Mouse (Mus musculus) gonadal fat pad, adult 2 months (tissue): ENCODE measurements around the gene Sdk1. TPM values are rescaled to one million over a fixed set of nuclear protein-coding genes. Genes with fewer than 3 reads are reported as not detected.

Experiments
- DNase-seq: peaks from one replicate; pipeline ENCODE4 v3.0.0-alpha.2; 2012; ENCODE audit warnings: low read depth
- polyA plus RNA-seq: library from polyadenylated mRNA; depleted of rRNA; stranded (reverse); fragments of >200 nt; gene quantifications from 2 replicates; pipeline ENCODE4 v1.2.3, GENCODE M21; 2012

Gene Sdk1
- polyA plus RNA-seq, 1 experiment: 5.5 TPM

- no peak for DNase-seq
Measured at GRCm38 (mm10) chr5:142113210-142114175, 872.2 kb downstream of the Sdk1 start.

GRCm38 (mm10) chr5:142127779-142128178 is 886.5 kb downstream of the Sdk1 start:
- DNase-seq: no peak

- DNase-seq: no peak
Measured at GRCm38 (mm10) chr5:142128181-142128611, 886.9 kb downstream of the Sdk1 start.

GRCm38 (mm10) chr5:142130004-142130403 is 888.7 kb downstream of the Sdk1 start:
- DNase-seq: no peak

- no peak for DNase-seq
Measured at GRCm38 (mm10) chr5:142139978-142140377, 898.7 kb downstream of the Sdk1 start.

- DNase-seq: no peak
Measured at GRCm38 (mm10) chr5:142149594-142149993, 908.3 kb downstream of the Sdk1 start.

GRCm38 (mm10) chr5:142150756-142151155 is 909.5 kb downstream of the Sdk1 start:
- DNase-seq: no peak

GRCm38 (mm10) chr5:142156868-142157852 is 915.9 kb downstream of the Sdk1 start:
- no peak for DNase-seq

- DNase-seq: no peak
Measured at GRCm38 (mm10) chr5:142163483-142163882, 922.2 kb downstream of the Sdk1 start.

- no peak for DNase-seq
Measured at GRCm38 (mm10) chr5:142173636-142174035, 932.3 kb downstream of the Sdk1 start.

- no peak for DNase-seq
Measured at GRCm38 (mm10) chr5:142178164-142178563, 936.9 kb downstream of the Sdk1 start.

GRCm38 (mm10) chr5:142179304-142179703 is 938.0 kb downstream of the Sdk1 start:
- no peak for DNase-seq

- DNase-seq: no peak
Measured at GRCm38 (mm10) chr5:142181862-142182261, 940.6 kb downstream of the Sdk1 start.

GRCm38 (mm10) chr5:142188765-142189164 is 947.5 kb downstream of the Sdk1 start:
- DNase-seq: no peak

GRCm38 (mm10) chr5:142209911-142210310 is 968.6 kb downstream of the Sdk1 start:
- no peak for DNase-seq

GRCm38 (mm10) chr5:142212252-142212651 is 971.0 kb downstream of the Sdk1 start:
- DNase-seq: no peak

GRCm38 (mm10) chr5:142215981-142216380 is 974.7 kb downstream of the Sdk1 start:
- no peak for DNase-seq

GRCm38 (mm10) chr5:142220851-142221503 is 979.7 kb downstream of the Sdk1 start:
- no peak for DNase-seq

GRCm38 (mm10) chr5:142228957-142229810 is 987.9 kb downstream of the Sdk1 start:
- DNase-seq: no peak

- no peak for DNase-seq
Measured at GRCm38 (mm10) chr5:142229811-142230205, 988.5 kb downstream of the Sdk1 start.

GRCm38 (mm10) chr5:142240288-142240687 is 999.0 kb downstream of the Sdk1 start:
- no peak for DNase-seq
